Comparison of ENCODE assay signal across 8 mouse cellular contexts in genomic region chr4:45208832-45209363, GRCm38 (mm10). TPM values are rescaled to one million over a fixed set of nuclear protein-coding genes. Genes with fewer than 3 reads are reported as not detected.
DNase-seq lines count a peak whose midpoint lies in the region; ATAC-seq lines count a peak whose summit lies in the region.
"Had no signal": no experiment of that assay in that cellular context is flagged by ENCODE, and none has a peak within 500 bp of the region (broad histone marks: within the 10 kb centered on the region; RNA-seq: fewer than 3 reads in every experiment).

No protein-coding gene starts in this region.

- no peak overlapping the region for H3K9ac ChIP-seq in limb, embryonic 13.5 days

- no peaks in the 10 kb centered on the region for H3K9me3 ChIP-seq in limb, embryonic 13.5 days
- H3K9me3 ChIP-seq in limb, embryonic 10.5 days (replicated peaks): no peaks in the 10 kb centered on the region

- H3K4me2 ChIP-seq in limb, embryonic 13.5 days (replicated peaks): no peak overlapping the region

- no peak overlapping the region for H3K4me3 ChIP-seq in limb, embryonic 13.5 days
- no peak overlapping the region for H3K4me3 ChIP-seq in limb, embryonic 10.5 days
- H3K4me3 ChIP-seq: megakaryocyte, embryonic 14.5 days had no signal

- 61% methylated on average over 12 of the region's 12 CpGs for WGBS in limb, embryonic 13.5 days
- 74% methylated on average over 12 of the region's 12 CpGs for WGBS in limb, embryonic 10.5 days

- H3K27ac ChIP-seq in limb, embryonic 13.5 days: no peak overlapping the region
- H3K27ac ChIP-seq in limb, embryonic 10.5 days: no peak overlapping the region

- peak; percentile 24; the same call in 1 of the 2 replicates for ATAC-seq in limb, embryonic 13.5 days (ENCODE audit: low FRiP score, low read depth)

- no peaks in the 10 kb centered on the region for H3K36me3 ChIP-seq in limb, embryonic 13.5 days
- H3K36me3 ChIP-seq in limb, embryonic 10.5 days: no peaks in the 10 kb centered on the region

- H3K27me3 ChIP-seq in limb, embryonic 13.5 days: no peaks in the 10 kb centered on the region
- H3K27me3 ChIP-seq in limb, embryonic 10.5 days (ENCODE audit: low read depth, poor library complexity, severe bottlenecking): no peaks in the 10 kb centered on the region

- no peak for DNase-seq in limb, embryonic 10.5 days (ENCODE audit: low spot score)
- DNase-seq in frontal cortex, adult 2 months (ENCODE audit: extremely low spot score in 1 of 2, low spot score in 1 of 2): peak; percentile 31 to 48
- peak; percentile 22 to 36 for DNase-seq in left cerebral cortex, adult 9 months (ENCODE audit: low spot score in 2 of 2)
- DNase-seq in right cerebral cortex, postnatal 25 days: peak; percentile 19
- DNase-seq in adrenal gland, adult 8-10 months: no peak
- no peak for DNase-seq in ovary, adult 18-20 months (ENCODE audit: low spot score)

- peaks cover 7% of the 10 kb centered on the region; the same call in 1 of the 2 replicates for H3K4me1 ChIP-seq in limb, embryonic 13.5 days
- H3K4me1 ChIP-seq in limb, embryonic 10.5 days: peaks cover 16% of the 10 kb centered on the region
- H3K4me1 ChIP-seq: megakaryocyte, embryonic 14.5 days had no signal

RNA-seq across cellular contexts. Expression of gene Frmpd1, which starts 24.2 kb away (rescaled TPM):
- 2.8 and 4.6 TPM in 2 replicates for polyA plus RNA-seq in limb, embryonic 13.5 days (2015; fragmentation: Nextera tagmentation; extraction: Ambion mirVana)
- polyA plus RNA-seq in limb, embryonic 10.5 days (2016; fragmentation: Nextera tagmentation; extraction: Ambion mirVana): 0.45 and 1.2 TPM in 2 replicates
- 6.8 and 7.3 TPM in 2 replicates for polyA plus RNA-seq in frontal cortex, adult 2 months (2012; rRNA removed)
- total RNA-seq in adrenal gland, adult 8-10 months (2022): 1 to 10 TPM; 6.5 to 9.3 (median 8.7) TPM

Comparison
In these comparisons a context has a peak if more than half of its experiments do, and no peak if none do; other contexts are left out.
1. DNase-seq: peak in frontal cortex, adult 2 months (2 of 2), left cerebral cortex, adult 9 months (2 of 2) and right cerebral cortex, postnatal 25 days (single experiment); none in limb, embryonic 10.5 days (single experiment), adrenal gland, adult 8-10 months (single experiment) and ovary, adult 18-20 months (single experiment).